Mouse (Mus musculus): Measurements from ENCODE around the gene Galnt2.

The Galnt2 gene

GRCm38 (mm10) chr8:124371410-124372123, 140.4 kb downstream of the Galnt2 start:
- no peak for DNase-seq (ENCODE audit: low spot score in 2 of 2)

DNA sequence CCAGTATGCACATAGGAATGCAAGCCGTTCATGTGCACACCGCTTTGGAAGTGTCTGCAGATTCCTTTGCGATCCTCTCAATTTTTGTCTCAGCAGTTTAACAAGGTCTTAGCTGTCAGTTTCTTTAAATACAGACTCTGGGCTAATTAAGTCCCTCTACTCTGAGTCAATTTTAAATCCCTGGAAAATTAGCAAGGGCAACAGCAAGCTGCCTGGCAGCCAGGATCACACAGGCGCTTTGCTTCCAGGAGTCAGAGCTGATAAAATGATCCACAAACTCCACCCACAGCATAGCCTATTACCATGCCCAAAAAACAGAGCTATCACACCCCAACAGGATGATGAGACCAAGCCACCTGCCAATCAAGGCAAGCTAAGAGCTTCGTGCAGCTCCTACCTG, 142.6 kb downstream of the Galnt2 start:
- no peak for DNase-seq (ENCODE audit: low spot score in 2 of 2)

- DNase-seq (ENCODE audit: low spot score in 2 of 2), result no peak
These were observed 144.0 kb downstream of the Galnt2 start for GRCm38 (mm10) chr8:124375168-124375567.

GRCm38 (mm10) chr8:124375727-124376126, 144.5 kb downstream of the Galnt2 start:
- no peak for DNase-seq (ENCODE audit: low spot score in 2 of 2)

DNA sequence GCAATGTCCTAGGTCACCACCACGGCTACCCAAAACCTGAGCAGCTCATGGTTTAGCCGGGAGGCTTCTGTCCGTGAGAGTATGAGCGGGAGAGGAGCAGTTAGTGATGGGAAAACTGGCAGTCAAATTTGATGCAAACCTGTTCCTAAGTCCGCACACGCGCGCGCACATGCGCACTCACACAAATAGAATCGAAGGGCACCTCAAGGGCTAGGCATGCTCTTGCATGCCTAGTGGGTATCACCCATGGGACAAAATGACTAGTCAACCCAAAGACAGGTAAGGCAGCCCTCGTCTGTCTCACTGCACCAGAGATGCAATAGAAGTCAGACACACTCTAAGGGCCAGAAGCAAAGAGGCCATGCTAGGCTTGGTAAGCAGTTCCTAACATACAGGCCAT, 145.2 kb downstream of the Galnt2 start:
- no peak for DNase-seq (ENCODE audit: low spot score in 2 of 2)

GRCm38 (mm10) chr8:124379289-124379688, 148.1 kb downstream of the Galnt2 start:
- DNase-seq (ENCODE audit: low spot score in 2 of 2), result no peak

- DNase-seq (ENCODE audit: low spot score in 2 of 2), result no peak
These were observed 151.0 kb downstream of the Galnt2 start for GRCm38 (mm10) chr8:124382235-124382634.

GRCm38 (mm10) chr8:124384336-124384735, 153.1 kb downstream of the Galnt2 start:
- no peak for DNase-seq (ENCODE audit: low spot score in 2 of 2)

DNA sequence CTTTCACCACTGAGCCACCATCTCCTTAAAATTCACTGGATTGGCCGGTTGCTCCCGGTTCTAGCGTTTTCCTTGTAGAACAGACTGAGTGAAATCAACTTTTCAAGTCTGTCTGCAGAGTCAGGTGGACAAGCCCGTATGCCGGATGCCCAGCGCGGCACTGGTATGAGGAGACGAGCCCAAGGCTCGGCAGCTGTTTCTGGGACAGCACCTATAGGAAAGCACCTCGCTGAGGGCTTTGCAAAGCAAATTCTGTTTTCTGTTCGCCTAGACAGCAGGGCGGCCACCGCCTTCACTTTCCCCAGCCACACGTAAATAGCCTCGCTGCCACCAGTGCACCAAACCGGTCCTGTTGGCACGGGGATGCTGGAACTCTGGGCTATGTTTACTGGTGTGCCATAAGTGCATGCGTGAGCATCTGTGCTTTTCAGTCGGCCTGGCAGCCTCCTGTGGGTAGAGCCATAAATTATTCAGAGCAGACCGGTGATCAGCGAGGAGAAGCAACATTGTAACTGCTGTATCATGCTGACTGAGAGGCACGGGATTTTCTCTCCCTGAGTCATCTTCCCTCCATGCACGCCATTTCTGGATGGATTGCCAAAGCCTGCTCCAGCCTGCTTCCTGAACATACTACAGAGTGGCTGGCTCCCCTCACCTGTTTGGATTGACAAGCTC, 155.2 kb downstream of the Galnt2 start:
- peak in 1 of 2 experiments; percentile 47 for DNase-seq (ENCODE audit: low spot score in 2 of 2)

GRCm38 (mm10) chr8:124389495-124389894, 158.3 kb downstream of the Galnt2 start:
- DNase-seq (ENCODE audit: low spot score in 2 of 2), result peak; percentile 63 to 74

GRCm38 (mm10) chr8:124391191-124391590, 160.0 kb downstream of the Galnt2 start:
- no peak for DNase-seq (ENCODE audit: low spot score in 2 of 2)

- no peak for DNase-seq (ENCODE audit: low spot score in 2 of 2)
These were observed 161.3 kb downstream of the Galnt2 start for GRCm38 (mm10) chr8:124392271-124393012.

- no peak for DNase-seq (ENCODE audit: low spot score in 2 of 2)
These were observed 161.8 kb downstream of the Galnt2 start for GRCm38 (mm10) chr8:124393013-124393412.

DNA sequence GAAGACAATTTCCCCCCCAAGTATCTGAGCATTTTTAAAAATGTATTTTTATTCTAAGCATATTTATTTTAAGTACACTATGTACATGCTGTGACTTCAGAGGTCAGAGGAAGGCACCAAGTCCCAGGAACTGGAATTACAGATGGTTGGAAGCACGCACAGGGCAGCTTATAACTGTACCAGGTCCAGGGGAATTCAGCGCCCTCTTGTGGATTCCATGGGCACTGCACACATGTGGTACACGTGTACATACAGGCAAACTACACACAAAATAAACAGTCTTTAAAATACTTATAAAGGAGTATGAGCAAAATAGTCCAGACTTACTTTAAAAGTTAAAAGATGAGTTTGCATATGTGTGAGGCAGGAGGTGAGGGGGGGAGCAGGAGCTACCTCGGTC, 162.7 kb downstream of the Galnt2 start:
- no peak for DNase-seq (ENCODE audit: low spot score in 2 of 2)

GRCm38 (mm10) chr8:124394951-124395350, 163.8 kb downstream of the Galnt2 start:
- no peak for DNase-seq (ENCODE audit: low spot score in 2 of 2)
